Mouse (Mus musculus): Measurements from ENCODE around the gene Disp2. TPM values are rescaled to one million over a fixed set of nuclear protein-coding genes. Genes with fewer than 3 reads are reported as not detected.

Disp2 gene
- total RNA-seq, 1 experiment: 0.31 TPM

- Histone ChIP-seq H3K4me3 (ENCODE audit: insufficient read depth in 1 of 2, low read depth in 1 of 2, low read length in 2 of 2, poor library complexity in 1 of 2, severe bottlenecking in 1 of 2) (no peak overlapping the region), H3K4me1 (ENCODE audit: control insufficient read depth in 2 of 2, insufficient read depth in 2 of 2, low read length in 2 of 2, poor library complexity in 1 of 2) (no peaks in the 10 kb centered on the region), H3K9ac (ENCODE audit: insufficient read depth, low read depth, low read length, poor library complexity, severe bottlenecking) (no peak overlapping the region), H3K9me3 (ENCODE audit: control insufficient read depth, insufficient read depth, low read depth, low read length) (no peaks in the 10 kb centered on the region), H3K36me3 (ENCODE audit: control insufficient read depth, insufficient read depth, low read length, poor library complexity, severe bottlenecking) (peaks cover 28% of the 10 kb centered on the region), H3K27ac (ENCODE audit: insufficient read depth, low read depth, low read length, poor library complexity, severe bottlenecking) (no peak overlapping the region)
- TF ChIP-seq HCFC1 (IDR thresholded peaks at IDR 0.05; ENCODE audit: borderline replicate concordance, insufficient read depth, low read length) (no peak), CHD2 (IDR thresholded peaks at IDR 0.05; ENCODE audit: low read depth, low read length) (no peak), ZNF384 (IDR thresholded peaks at IDR 0.05; ENCODE audit: low read depth, low read length) (no peak), ZC3H11A (IDR thresholded peaks at IDR 0.05; ENCODE audit: borderline replicate concordance, low read depth, low read length) (no peak), MAFK (IDR thresholded peaks at IDR 0.05; ENCODE audit: insufficient read depth, low read depth, low read length) (no peak)
- in situ Hi-C loops (cut with MboI; ENCODE audit: low sequenced_read_pairs in 2 of 2, unreplicated experiment in 2 of 2): no loop called here
- no peak for DNase-seq (ENCODE audit: low read depth, low spot score)
Observed at GRCm38 (mm10) chr2:118824396-118824795, 44.9 kb downstream of the Disp2 start.

- H3K4me1 ChIP-seq (ENCODE audit: control insufficient read depth in 2 of 2, insufficient read depth in 2 of 2, low read length in 2 of 2, poor library complexity in 1 of 2): no peaks in the 10 kb centered on the region
- no peak overlapping the region for H3K27ac ChIP-seq (ENCODE audit: insufficient read depth, low read depth, low read length, poor library complexity, severe bottlenecking)
- no peak overlapping the region for H3K4me3 ChIP-seq (ENCODE audit: insufficient read depth in 1 of 2, low read depth in 1 of 2, low read length in 2 of 2, poor library complexity in 1 of 2, severe bottlenecking in 1 of 2)
- no peaks in the 10 kb centered on the region for H3K9me3 ChIP-seq (ENCODE audit: control insufficient read depth, insufficient read depth, low read depth, low read length)
- in situ Hi-C loops (cut with MboI; ENCODE audit: low sequenced_read_pairs in 2 of 2, unreplicated experiment in 2 of 2): no loop called here
- H3K9ac ChIP-seq (ENCODE audit: insufficient read depth, low read depth, low read length, poor library complexity, severe bottlenecking): no peak overlapping the region
- peaks cover 37% of the 10 kb centered on the region for H3K36me3 ChIP-seq (ENCODE audit: control insufficient read depth, insufficient read depth, low read length, poor library complexity, severe bottlenecking)
- DNase-seq (ENCODE audit: low read depth, low spot score): no peak
- TF ChIP-seq CHD2 (IDR thresholded peaks at IDR 0.05; ENCODE audit: low read depth, low read length) (no peak), ZC3H11A (IDR thresholded peaks at IDR 0.05; ENCODE audit: borderline replicate concordance, low read depth, low read length) (no peak), ZNF384 (IDR thresholded peaks at IDR 0.05; ENCODE audit: low read depth, low read length) (no peak)
Observed at GRCm38 (mm10) chr2:118829096-118829495, 49.6 kb downstream of the Disp2 start.

- Histone ChIP-seq H3K27ac (ENCODE audit: insufficient read depth, low read depth, low read length, poor library complexity, severe bottlenecking) (no peak overlapping the region), H3K4me3 (ENCODE audit: insufficient read depth in 1 of 2, low read depth in 1 of 2, low read length in 2 of 2, poor library complexity in 1 of 2, severe bottlenecking in 1 of 2) (no peak overlapping the region), H3K9ac (ENCODE audit: insufficient read depth, low read depth, low read length, poor library complexity, severe bottlenecking) (no peak overlapping the region), H3K4me1 (ENCODE audit: control insufficient read depth in 2 of 2, insufficient read depth in 2 of 2, low read length in 2 of 2, poor library complexity in 1 of 2) (peaks cover 0 to 12% of the 10 kb centered on the region in 2 experiments; a peak in 3 of 4 replicates), H3K36me3 (ENCODE audit: control insufficient read depth, insufficient read depth, low read length, poor library complexity, severe bottlenecking) (peaks cover 33% of the 10 kb centered on the region), H3K9me3 (ENCODE audit: control insufficient read depth, insufficient read depth, low read depth, low read length) (no peaks in the 10 kb centered on the region)
- DNase-seq (ENCODE audit: low read depth, low spot score): no peak
- in situ Hi-C loops (cut with MboI; ENCODE audit: low sequenced_read_pairs in 2 of 2, unreplicated experiment in 2 of 2): no loop called here
- TF ChIP-seq HCFC1 (IDR thresholded peaks at IDR 0.05; ENCODE audit: borderline replicate concordance, insufficient read depth, low read length): no peak
- TF ChIP-seq ZC3H11A (IDR thresholded peaks at IDR 0.05; ENCODE audit: borderline replicate concordance, low read depth, low read length): no peak
- no peak for TF ChIP-seq CHD2 (IDR thresholded peaks at IDR 0.05; ENCODE audit: low read depth, low read length)
- no peak for TF ChIP-seq ZNF384 (IDR thresholded peaks at IDR 0.05; ENCODE audit: low read depth, low read length)
Observed at GRCm38 (mm10) chr2:118834061-118834460, 54.5 kb downstream of the Disp2 start.

- H3K4me3 ChIP-seq (ENCODE audit: insufficient read depth in 1 of 2, low read depth in 1 of 2, low read length in 2 of 2, poor library complexity in 1 of 2, severe bottlenecking in 1 of 2): no peak overlapping the region
- H3K4me1 ChIP-seq (ENCODE audit: control insufficient read depth in 2 of 2, insufficient read depth in 2 of 2, low read length in 2 of 2, poor library complexity in 1 of 2): peaks cover 0 to 14% of the 10 kb centered on the region in 2 experiments; a peak in 3 of 4 replicates
- TF ChIP-seq ZC3H11A (IDR thresholded peaks at IDR 0.05; ENCODE audit: borderline replicate concordance, low read depth, low read length): no peak
- TF ChIP-seq MAFK (IDR thresholded peaks at IDR 0.05; ENCODE audit: insufficient read depth, low read depth, low read length): no peak
- TF ChIP-seq CHD2 (IDR thresholded peaks at IDR 0.05; ENCODE audit: low read depth, low read length): no peak
- no peak for TF ChIP-seq ZNF384 (IDR thresholded peaks at IDR 0.05; ENCODE audit: low read depth, low read length)
- TF ChIP-seq HCFC1 (IDR thresholded peaks at IDR 0.05; ENCODE audit: borderline replicate concordance, insufficient read depth, low read length): no peak
- H3K9me3 ChIP-seq (ENCODE audit: control insufficient read depth, insufficient read depth, low read depth, low read length): no peaks in the 10 kb centered on the region
- H3K27ac ChIP-seq (ENCODE audit: insufficient read depth, low read depth, low read length, poor library complexity, severe bottlenecking): no peak overlapping the region
- no peak overlapping the region for H3K9ac ChIP-seq (ENCODE audit: insufficient read depth, low read depth, low read length, poor library complexity, severe bottlenecking)
- H3K36me3 ChIP-seq (ENCODE audit: control insufficient read depth, insufficient read depth, low read length, poor library complexity, severe bottlenecking): peaks cover 28% of the 10 kb centered on the region
- no peak for DNase-seq (ENCODE audit: low read depth, low spot score)
- in situ Hi-C loops (cut with MboI; ENCODE audit: low sequenced_read_pairs in 2 of 2, unreplicated experiment in 2 of 2): no loop called here
Observed at GRCm38 (mm10) chr2:118835115-118835514, 55.6 kb downstream of the Disp2 start.

GRCm38 (mm10) chr2:118838330-118838729 lies 58.8 kb downstream of the Disp2 start:
- H3K36me3 ChIP-seq (ENCODE audit: control insufficient read depth, insufficient read depth, low read length, poor library complexity, severe bottlenecking): peaks cover 9% of the 10 kb centered on the region
- no peak overlapping the region for H3K4me3 ChIP-seq (ENCODE audit: insufficient read depth in 1 of 2, low read depth in 1 of 2, low read length in 2 of 2, poor library complexity in 1 of 2, severe bottlenecking in 1 of 2)
- peaks cover 0 to 14% of the 10 kb centered on the region in 2 experiments; a peak in 3 of 4 replicates for H3K4me1 ChIP-seq (ENCODE audit: control insufficient read depth in 2 of 2, insufficient read depth in 2 of 2, low read length in 2 of 2, poor library complexity in 1 of 2)
- no peaks in the 10 kb centered on the region for H3K9me3 ChIP-seq (ENCODE audit: control insufficient read depth, insufficient read depth, low read depth, low read length)
- peak overlapping the region; percentile 52 for H3K27ac ChIP-seq (ENCODE audit: insufficient read depth, low read depth, low read length, poor library complexity, severe bottlenecking)
- in situ Hi-C loops (cut with MboI; ENCODE audit: low sequenced_read_pairs in 2 of 2, unreplicated experiment in 2 of 2): no loop called here
- no peak overlapping the region for H3K9ac ChIP-seq (ENCODE audit: insufficient read depth, low read depth, low read length, poor library complexity, severe bottlenecking)
- no peak for DNase-seq (ENCODE audit: low read depth, low spot score)
- TF ChIP-seq MAFK (IDR thresholded peaks at IDR 0.05; ENCODE audit: insufficient read depth, low read depth, low read length) (no peak), CHD2 (IDR thresholded peaks at IDR 0.05; ENCODE audit: low read depth, low read length) (no peak), ZNF384 (IDR thresholded peaks at IDR 0.05; ENCODE audit: low read depth, low read length) (no peak), HCFC1 (IDR thresholded peaks at IDR 0.05; ENCODE audit: borderline replicate concordance, insufficient read depth, low read length) (no peak), ZC3H11A (IDR thresholded peaks at IDR 0.05; ENCODE audit: borderline replicate concordance, low read depth, low read length) (no peak)

Measured in ES-E14 (cell line).